Mouse (Mus musculus) lung, postnatal 0 days (tissue): ENCODE measurements around the gene Scd2.

ENCODE experiments used
- CTCF ChIP-seq: IDR thresholded peaks from 2 replicates; pipeline ENCODE4 v1.5.1; 2016; ENCODE audit warnings: antibody characterized with exemption, mild to moderate bottlenecking
- EP300 ChIP-seq: IDR thresholded peaks from 2 replicates; pipeline ENCODE4 v1.6.1; 2016; ENCODE audit warnings: antibody characterized with exemption, mild to moderate bottlenecking, control low read depth

DNA sequence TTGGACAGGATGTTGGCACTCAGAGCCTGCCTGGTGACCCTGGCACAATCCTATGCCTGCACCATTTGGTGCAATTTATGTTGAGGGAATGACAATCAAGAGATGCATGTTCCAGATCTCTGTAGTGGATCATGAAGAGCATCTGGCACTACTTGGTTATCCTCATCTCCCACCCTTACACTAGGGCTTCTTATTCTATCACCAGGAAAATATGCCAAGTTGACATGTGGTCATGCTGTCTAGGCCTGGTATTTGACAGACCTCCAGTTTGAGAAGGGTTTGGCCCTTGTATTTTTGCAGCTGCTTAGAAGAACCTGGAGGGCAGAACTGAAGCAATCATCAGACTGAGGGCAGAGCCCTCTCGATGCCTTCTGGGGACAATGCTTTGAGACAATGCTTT is 18.1 kb upstream of the Scd2 start:
- TF ChIP-seq CTCF (no peak), EP300 (no peak)
